Mouse (Mus musculus): ENCODE measurements around the gene Tnf. TPM values are rescaled to one million over a fixed set of nuclear protein-coding genes. Genes with fewer than 3 reads are reported as not detected.

The Tnf gene
- polyA plus RNA-seq, 1 experiment from 2014 or later = 0.26 TPM

- peak; percentile 96 for ATAC-seq (ENCODE audit: low FRiP score)
- Histone ChIP-seq H3K4me3 (ENCODE audit: low read depth, low read length) (peak within 1 kb of the TSS; percentile 100), H3K9me3 (ENCODE audit: control insufficient read depth, low read length) (no peaks in the 10 kb centered on the region), H3K27me3 (ENCODE audit: control insufficient read depth, insufficient read depth, low read length) (no peaks in the 10 kb centered on the region), H3K9ac (ENCODE audit: low read length) (peak within 1 kb of the TSS; percentile 100), H3K4me1 (ENCODE audit: control insufficient read depth, insufficient read depth, low read length) (peaks cover 19% of the 10 kb centered on the region), H3K4me2 (peak within 1 kb of the TSS; percentile 97), H3K36me3 (ENCODE audit: control insufficient read depth, insufficient read depth, low read length) (peaks cover 24% of the 10 kb centered on the region), H3K27ac (ENCODE audit: low read depth, low read length) (peak within 1 kb of the TSS; percentile 97)
- DNase-seq (ENCODE audit: low spot score, missing footprints) = peak; percentile 100
- WGBS = under 1% methylated on average over 50 of the region's 89 CpGs
Observed at GRCm38 (mm10) chr17:35164568-35165450, 37.0 kb downstream of the Tnf start, which contains the start of gene Prrc2a. Gene Prrc2a (minus strand): TSS chr17:35164897.

DNA sequence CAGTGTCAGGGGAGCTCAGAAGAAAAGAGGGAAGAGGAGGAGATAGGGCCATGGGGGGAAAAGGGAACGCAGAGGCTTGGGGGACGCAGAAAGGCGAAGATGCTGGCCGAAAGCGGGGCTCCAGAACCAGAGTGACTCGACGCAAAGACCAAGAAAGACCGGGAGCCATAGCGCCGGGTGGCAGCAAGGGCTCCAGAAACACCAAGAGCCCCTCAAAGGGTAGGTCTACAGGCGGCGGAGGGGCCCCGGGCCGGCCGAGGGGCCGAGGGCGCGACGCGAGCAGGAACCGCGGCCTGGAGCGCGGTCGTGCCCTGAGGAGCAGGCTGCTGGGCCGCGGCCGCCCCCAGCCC is 37.6 kb downstream of the Tnf start:
- Histone ChIP-seq H3K4me2 (peak overlapping the region; percentile 97), H3K27ac (ENCODE audit: low read depth, low read length) (peak overlapping the region; percentile 93), H3K4me3 (ENCODE audit: low read depth, low read length) (peak overlapping the region; percentile 100), H3K27me3 (ENCODE audit: control insufficient read depth, insufficient read depth, low read length) (no peaks in the 10 kb centered on the region), H3K9ac (ENCODE audit: low read length) (peak overlapping the region; percentile 100), H3K9me3 (ENCODE audit: control insufficient read depth, low read length) (no peaks in the 10 kb centered on the region), H3K36me3 (ENCODE audit: control insufficient read depth, insufficient read depth, low read length) (peaks cover 26% of the 10 kb centered on the region), H3K4me1 (ENCODE audit: control insufficient read depth, insufficient read depth, low read length) (peaks cover 19% of the 10 kb centered on the region)
- WGBS = under 1% methylated on average over 24 of the region's 28 CpGs
- ATAC-seq (ENCODE audit: low FRiP score) (no peak), DNase-seq (ENCODE audit: low spot score, missing footprints) (no peak)

GRCm38 (mm10) chr17:35163326-35164081 is 38.3 kb downstream of the Tnf start:
- Histone ChIP-seq H3K4me2 (peak overlapping the region; percentile 97), H3K36me3 (ENCODE audit: control insufficient read depth, insufficient read depth, low read length) (peaks cover 33% of the 10 kb centered on the region), H3K9ac (ENCODE audit: low read length) (peak overlapping the region; percentile 100), H3K27ac (ENCODE audit: low read depth, low read length) (peak overlapping the region; percentile 93), H3K27me3 (ENCODE audit: control insufficient read depth, insufficient read depth, low read length) (no peaks in the 10 kb centered on the region), H3K9me3 (ENCODE audit: control insufficient read depth, low read length) (no peaks in the 10 kb centered on the region), H3K4me1 (ENCODE audit: control insufficient read depth, insufficient read depth, low read length) (peaks cover 19% of the 10 kb centered on the region), H3K4me3 (ENCODE audit: low read depth, low read length) (peak overlapping the region; percentile 100)
- 26% methylated on average over 8 of the region's 8 CpGs for WGBS
- no peak for ATAC-seq (ENCODE audit: low FRiP score)
- DNase-seq (ENCODE audit: low spot score, missing footprints) = no peak

DNA sequence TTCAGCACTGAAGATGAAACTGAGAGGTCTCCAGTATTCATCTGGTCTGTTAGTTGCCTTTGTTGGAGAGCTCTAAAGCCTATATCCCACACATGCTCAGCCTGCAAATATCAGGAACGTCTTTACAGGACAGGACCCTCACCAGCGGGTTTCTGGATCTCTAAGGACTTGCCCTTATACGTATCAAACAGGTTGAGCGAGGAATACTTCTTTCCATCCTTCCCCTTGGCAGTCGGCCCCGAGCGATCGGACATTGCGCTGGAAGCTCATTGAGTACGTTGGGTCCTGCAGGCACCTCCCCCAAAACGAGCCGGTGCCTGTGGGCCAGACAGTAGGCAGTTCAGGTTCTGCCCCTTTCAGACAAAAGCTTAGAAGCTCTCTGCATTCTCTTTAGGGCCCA is 39.1 kb downstream of the Tnf start:
- H3K9me3 ChIP-seq (ENCODE audit: control insufficient read depth, low read length) = no peaks in the 10 kb centered on the region
- ATAC-seq (ENCODE audit: low FRiP score) (no peak), DNase-seq (ENCODE audit: low spot score, missing footprints) (no peak)
- H3K4me3 ChIP-seq (ENCODE audit: low read depth, low read length) = peak overlapping the region; percentile 100
- H3K27me3 ChIP-seq (ENCODE audit: control insufficient read depth, insufficient read depth, low read length) = no peaks in the 10 kb centered on the region
- peaks cover 40% of the 10 kb centered on the region for H3K36me3 ChIP-seq (ENCODE audit: control insufficient read depth, insufficient read depth, low read length)
- peaks cover 19% of the 10 kb centered on the region for H3K4me1 ChIP-seq (ENCODE audit: control insufficient read depth, insufficient read depth, low read length)
- peak overlapping the region; percentile 97 for H3K4me2 ChIP-seq
- no peak overlapping the region for H3K27ac ChIP-seq (ENCODE audit: low read depth, low read length)
- peak overlapping the region; percentile 100 for H3K9ac ChIP-seq (ENCODE audit: low read length)
- 67% methylated on average over 12 of the region's 12 CpGs for WGBS

DNA sequence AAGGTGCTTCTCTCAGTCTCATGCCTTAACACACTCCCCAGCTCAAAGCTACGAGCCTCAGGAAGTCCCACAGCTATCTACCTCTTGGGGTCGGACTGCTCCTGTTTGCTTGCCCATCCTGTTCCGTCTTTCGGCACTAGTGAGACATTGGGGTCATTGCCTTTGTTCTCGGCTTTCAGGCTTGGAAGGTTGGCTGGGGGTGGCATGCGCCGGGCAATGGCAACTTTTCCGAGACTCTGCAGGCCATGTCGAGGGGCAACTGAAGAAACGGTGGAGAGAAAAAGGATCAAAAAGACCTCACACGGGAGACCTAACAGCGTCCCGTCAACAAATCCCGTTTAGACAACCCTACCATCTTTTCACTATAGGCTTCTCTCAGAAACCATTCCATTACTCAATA is 39.7 kb downstream of the Tnf start:
- Histone ChIP-seq H3K9ac (ENCODE audit: low read length) (peak overlapping the region; percentile 100; the same call in 1 of the 2 replicates), H3K4me3 (ENCODE audit: low read depth, low read length) (peak overlapping the region; percentile 100; the same call in 1 of the 2 replicates), H3K36me3 (ENCODE audit: control insufficient read depth, insufficient read depth, low read length) (peaks cover 46% of the 10 kb centered on the region), H3K27me3 (ENCODE audit: control insufficient read depth, insufficient read depth, low read length) (no peaks in the 10 kb centered on the region), H3K9me3 (ENCODE audit: control insufficient read depth, low read length) (no peaks in the 10 kb centered on the region), H3K4me2 (peak overlapping the region; percentile 97; the same call in 1 of the 2 replicates), H3K27ac (ENCODE audit: low read depth, low read length) (no peak overlapping the region), H3K4me1 (ENCODE audit: control insufficient read depth, insufficient read depth, low read length) (peaks cover 19% of the 10 kb centered on the region)
- WGBS = 80% methylated on average over 14 of the region's 14 CpGs
- no peak for DNase-seq (ENCODE audit: low spot score, missing footprints)
- ATAC-seq (ENCODE audit: low FRiP score) = no peak

DNA sequence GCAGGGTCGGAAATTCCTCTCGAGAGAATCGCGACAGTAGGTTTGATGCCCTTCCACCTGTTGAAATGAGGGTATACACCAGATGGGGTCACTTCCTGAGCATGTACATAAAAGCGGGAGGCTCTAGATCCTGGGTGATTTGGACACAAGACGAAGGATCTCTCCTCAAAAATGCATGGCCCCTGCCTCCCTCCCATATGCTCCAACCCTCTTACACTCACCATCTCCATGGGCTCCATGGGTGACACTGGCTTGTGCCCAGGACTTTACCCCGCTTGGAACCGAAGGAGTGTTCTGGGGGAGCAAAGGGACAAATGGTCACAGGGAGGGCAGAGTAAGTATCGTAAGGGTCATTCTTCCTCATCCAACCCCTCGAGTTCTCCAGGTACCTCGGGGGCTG is 40.4 kb downstream of the Tnf start:
- H3K9me3 ChIP-seq (ENCODE audit: control insufficient read depth, low read length) = no peaks in the 10 kb centered on the region
- no peak overlapping the region for H3K9ac ChIP-seq (ENCODE audit: low read length)
- no peak overlapping the region for H3K4me2 ChIP-seq
- DNase-seq (ENCODE audit: low spot score, missing footprints) (no peak), ATAC-seq (ENCODE audit: low FRiP score) (no peak)
- peaks cover 19% of the 10 kb centered on the region for H3K4me1 ChIP-seq (ENCODE audit: control insufficient read depth, insufficient read depth, low read length)
- no peak overlapping the region for H3K27ac ChIP-seq (ENCODE audit: low read depth, low read length)
- H3K4me3 ChIP-seq (ENCODE audit: low read depth, low read length) = no peak overlapping the region
- no peaks in the 10 kb centered on the region for H3K27me3 ChIP-seq (ENCODE audit: control insufficient read depth, insufficient read depth, low read length)
- peaks cover 52% of the 10 kb centered on the region for H3K36me3 ChIP-seq (ENCODE audit: control insufficient read depth, insufficient read depth, low read length)
- 86% methylated on average over 11 of the region's 11 CpGs for WGBS

DNA sequence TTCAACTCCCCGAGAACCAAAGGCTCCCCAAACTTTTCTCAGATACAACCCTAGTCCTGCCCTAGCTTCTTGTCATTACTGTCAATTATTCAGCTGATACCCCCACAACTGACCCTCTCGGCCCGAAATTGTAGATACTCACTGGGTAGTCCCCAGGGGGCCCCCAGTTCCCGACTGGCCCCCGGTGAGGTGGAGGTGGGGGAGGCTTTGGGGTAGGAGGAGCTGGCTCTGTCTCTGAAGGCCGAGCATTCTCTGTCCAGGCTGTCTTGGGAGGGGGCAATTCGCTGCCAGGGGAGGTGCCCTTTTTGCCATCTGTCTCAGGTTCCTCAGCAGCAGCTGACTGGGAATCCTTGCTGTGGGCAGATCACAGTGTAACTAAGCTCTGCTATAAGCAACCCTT is 42.2 kb downstream of the Tnf start:
- Histone ChIP-seq H3K9ac (ENCODE audit: low read length) (no peak overlapping the region), H3K4me1 (ENCODE audit: control insufficient read depth, insufficient read depth, low read length) (peaks cover 13% of the 10 kb centered on the region), H3K4me3 (ENCODE audit: low read depth, low read length) (no peak overlapping the region), H3K36me3 (ENCODE audit: control insufficient read depth, insufficient read depth, low read length) (peaks cover 66% of the 10 kb centered on the region), H3K27me3 (ENCODE audit: control insufficient read depth, insufficient read depth, low read length) (no peaks in the 10 kb centered on the region), H3K9me3 (ENCODE audit: control insufficient read depth, low read length) (no peaks in the 10 kb centered on the region), H3K4me2 (no peak overlapping the region), H3K27ac (ENCODE audit: low read depth, low read length) (no peak overlapping the region)
- no peak for DNase-seq (ENCODE audit: low spot score, missing footprints)
- no peak for ATAC-seq (ENCODE audit: low FRiP score)
- 90% methylated on average over 7 of the region's 7 CpGs for WGBS

GRCm38 (mm10) chr17:35158850-35159593 is 42.8 kb downstream of the Tnf start:
- H3K4me3 ChIP-seq (ENCODE audit: low read depth, low read length) = no peak overlapping the region
- H3K4me2 ChIP-seq = no peak overlapping the region
- H3K9ac ChIP-seq (ENCODE audit: low read length) = no peak overlapping the region
- no peaks in the 10 kb centered on the region for H3K27me3 ChIP-seq (ENCODE audit: control insufficient read depth, insufficient read depth, low read length)
- no peak overlapping the region for H3K27ac ChIP-seq (ENCODE audit: low read depth, low read length)
- ATAC-seq (ENCODE audit: low FRiP score) = no peak
- H3K9me3 ChIP-seq (ENCODE audit: control insufficient read depth, low read length) = no peaks in the 10 kb centered on the region
- no peak for DNase-seq (ENCODE audit: low spot score, missing footprints)
- H3K4me1 ChIP-seq (ENCODE audit: control insufficient read depth, insufficient read depth, low read length) = peaks cover 13% of the 10 kb centered on the region
- WGBS = 96% methylated on average over 16 of the region's 16 CpGs
- H3K36me3 ChIP-seq (ENCODE audit: control insufficient read depth, insufficient read depth, low read length) = peaks cover 72% of the 10 kb centered on the region
